Mouse (Mus musculus): ENCODE measurements around the gene Ncoa3. TPM values are rescaled to one million over a fixed set of nuclear protein-coding genes. Genes with fewer than 3 reads are reported as not detected.

Ncoa3 gene
- 10.4 and 20.0 TPM in 2 replicates for polyA plus RNA-seq (2012; ENCODE audit: low replicate concordance)

DNA sequence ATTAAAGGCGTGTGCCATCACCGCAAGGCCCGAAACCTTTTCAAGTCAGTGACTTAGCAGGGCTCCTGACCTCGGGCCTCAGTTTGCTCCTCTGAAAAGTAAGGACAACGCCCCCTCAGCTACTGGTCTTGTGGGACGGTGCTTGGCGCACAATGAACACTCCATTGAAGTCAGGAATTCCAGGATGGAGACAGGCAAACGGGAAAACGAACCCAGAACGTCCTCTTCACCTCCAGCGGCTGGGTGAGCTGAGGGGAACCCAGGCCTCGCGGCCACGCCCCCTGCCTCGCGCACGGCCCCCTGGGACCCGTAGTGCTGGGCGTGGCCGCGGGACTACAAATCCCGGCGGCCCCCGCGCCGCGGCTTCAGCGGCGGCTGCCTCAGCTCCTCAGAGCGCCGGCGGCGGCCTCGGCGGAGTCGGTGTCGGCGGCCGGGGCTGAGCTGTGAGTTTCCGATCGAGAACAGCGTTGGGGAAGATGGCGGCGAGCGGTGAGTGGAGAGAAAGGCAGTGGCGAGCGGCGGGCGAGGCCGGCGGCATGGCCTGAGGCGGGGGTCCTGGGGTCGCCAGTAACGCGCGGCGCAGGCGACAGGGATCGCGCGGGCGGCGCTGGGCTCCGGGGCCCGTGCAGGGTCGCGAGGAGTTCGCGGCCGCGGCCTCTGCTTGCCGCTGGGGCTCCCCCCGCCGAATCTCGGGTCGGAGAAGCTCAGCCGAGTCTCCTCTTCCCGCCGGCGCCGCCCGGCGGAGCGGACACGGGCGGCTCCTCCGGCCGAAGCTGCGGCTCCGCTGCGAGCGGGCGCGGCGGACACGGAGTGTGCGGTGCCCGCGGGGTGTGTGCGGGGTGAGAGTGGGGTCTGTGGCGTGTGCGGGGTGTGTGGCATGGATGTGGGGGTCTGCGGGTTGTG, at the start of gene Ncoa3:
Gene Ncoa3 (plus strand): TSS at position 367 of the 903 bp plus-strand sequence.

Other genes starting within 250 kb of the Ncoa3 start
- gene Zmynd8, start 93.6 kb upstream of the Ncoa3 start, polyA plus RNA-seq (2012; ENCODE audit: low replicate concordance) = 45.0 and 48.6 TPM in 2 replicates
- 6.3 and 15.8 TPM in 2 replicates for gene Sulf2, start 163.0 kb downstream of the Ncoa3 start, polyA plus RNA-seq (2012; ENCODE audit: low replicate concordance)